Mouse (Mus musculus) E14TG2a.4 (cell line): ENCODE measurements at regions not wholly inside any gene's neighbourhood (a gene's known extent, or its start where the extent isn't known, plus 50 kb on each side); places are given as distances from the start of the nearest gene placed in this dataset.

ENCODE experiments used
- CTCF ChIP-seq: conservative IDR thresholded peaks from 2 replicates; pipeline ENCODE4 v1.5.1; 2014; ENCODE audit warnings: low read length
- NANOG ChIP-seq: IDR thresholded peaks from 2 replicates; pipeline ENCODE4 v1.6.1; 2014; ENCODE audit warnings: borderline replicate concordance, low read length, mixed read lengths
- POU5F1 ChIP-seq: IDR thresholded peaks from 2 replicates; pipeline ENCODE4 v1.6.1; 2014; ENCODE audit warnings: low read length, borderline replicate concordance

DNA sequence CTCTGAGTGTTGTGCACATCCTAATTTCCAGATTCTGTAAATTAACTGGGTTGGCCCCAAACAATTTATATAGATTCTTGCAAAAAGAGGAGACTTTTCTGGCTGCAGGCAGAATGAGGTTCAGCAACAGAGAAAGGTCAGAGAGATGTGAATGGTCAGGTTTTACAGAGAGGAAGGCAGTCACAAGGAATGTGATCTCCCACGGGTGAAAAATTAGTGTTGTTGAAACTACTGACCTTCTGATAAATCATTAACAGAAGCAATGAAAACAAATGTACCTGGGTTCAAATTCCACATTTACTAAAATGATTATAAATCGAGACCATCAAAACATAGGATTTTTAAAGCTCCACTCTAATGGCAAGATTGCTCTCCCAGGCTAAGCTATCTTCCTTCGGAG lies 62.5 kb upstream of the Mpdz start:
- TF ChIP-seq CTCF (no peak), NANOG (no peak), POU5F1 (no peak)
